Mouse (Mus musculus): Measurements from ENCODE around the gene Cebpz. TPM values are rescaled to one million over a fixed set of nuclear protein-coding genes. Genes with fewer than 3 reads are reported as not detected.
A peak's percentile ranks its signal among the peaks of the same experiment; 100 is the strongest.

The Cebpz gene
- polyA plus RNA-seq, 1 experiment, result 6.2 TPM

DNA sequence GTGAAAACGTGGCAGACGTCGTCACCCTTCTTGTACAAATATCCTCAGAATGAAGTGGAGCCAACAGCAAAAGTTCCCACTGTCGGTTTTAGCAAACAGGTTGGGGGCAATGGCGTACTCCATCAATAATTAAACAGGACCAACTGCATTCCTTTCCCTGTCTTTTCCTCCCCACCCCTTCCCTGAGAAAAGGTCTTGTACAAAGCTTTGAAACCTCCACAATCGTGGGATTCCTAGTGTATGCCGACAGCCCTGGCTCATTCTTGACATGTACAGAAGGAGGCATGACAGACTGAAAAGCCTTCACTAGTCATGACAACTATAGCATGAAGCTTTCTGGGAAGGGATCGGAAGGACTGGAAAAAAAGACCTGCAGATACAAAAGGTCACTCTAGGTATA lies 16.4 kb upstream of the Cebpz start:
- no peak overlapping the region for H3K27ac ChIP-seq (ENCODE audit: control insufficient read depth, insufficient read depth, low read depth, low read length)
- H3K27me3 ChIP-seq (ENCODE audit: control insufficient read depth, insufficient read depth, low read length), result no peaks in the 10 kb centered on the region
- H3K36me3 ChIP-seq (ENCODE audit: control insufficient read depth, insufficient read depth, low read length), result no peaks in the 10 kb centered on the region
- TF ChIP-seq POLR2A (IDR thresholded peaks at IDR 0.05; ENCODE audit: control insufficient read depth, low read depth, low read length) (no peak), CTCF (IDR thresholded peaks at IDR 0.05; ENCODE audit: control insufficient read depth, insufficient read depth, insufficient replicate concordance, low read depth, low read length) (no peak)
- no peaks in the 10 kb centered on the region for H3K4me1 ChIP-seq (ENCODE audit: control insufficient read depth, insufficient read depth, low read length)
- no peak overlapping the region for H3K4me3 ChIP-seq (ENCODE audit: control insufficient read depth, low read depth, low read length)

DNA sequence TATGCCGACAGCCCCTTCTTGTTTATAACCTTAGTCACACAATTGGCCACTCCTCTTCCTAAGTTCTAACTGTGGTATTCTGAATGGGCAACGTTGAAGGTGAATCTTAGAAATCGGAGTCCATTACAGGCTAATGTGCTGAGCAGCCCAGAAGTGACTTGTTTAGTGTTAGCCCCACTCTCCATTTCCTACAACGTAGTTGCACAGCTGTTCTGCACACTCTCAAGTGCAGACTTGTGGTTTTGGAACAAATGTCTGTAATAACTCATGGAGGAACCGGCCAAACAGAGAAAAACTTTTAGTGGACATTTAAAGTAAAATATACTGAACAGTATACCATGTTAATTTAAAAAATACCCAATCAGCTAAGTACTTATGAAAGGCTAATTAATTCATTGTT lies 15.2 kb upstream of the Cebpz start:
- no peak for TF ChIP-seq CTCF (IDR thresholded peaks at IDR 0.05; ENCODE audit: control insufficient read depth, insufficient read depth, insufficient replicate concordance, low read depth, low read length)
- Histone ChIP-seq H3K4me3 (ENCODE audit: control insufficient read depth, low read depth, low read length) (no peak overlapping the region), H3K4me1 (ENCODE audit: control insufficient read depth, insufficient read depth, low read length) (no peaks in the 10 kb centered on the region), H3K27me3 (ENCODE audit: control insufficient read depth, insufficient read depth, low read length) (no peaks in the 10 kb centered on the region), H3K36me3 (ENCODE audit: control insufficient read depth, insufficient read depth, low read length) (no peaks in the 10 kb centered on the region), H3K27ac (ENCODE audit: control insufficient read depth, insufficient read depth, low read depth, low read length) (no peak overlapping the region)

DNA sequence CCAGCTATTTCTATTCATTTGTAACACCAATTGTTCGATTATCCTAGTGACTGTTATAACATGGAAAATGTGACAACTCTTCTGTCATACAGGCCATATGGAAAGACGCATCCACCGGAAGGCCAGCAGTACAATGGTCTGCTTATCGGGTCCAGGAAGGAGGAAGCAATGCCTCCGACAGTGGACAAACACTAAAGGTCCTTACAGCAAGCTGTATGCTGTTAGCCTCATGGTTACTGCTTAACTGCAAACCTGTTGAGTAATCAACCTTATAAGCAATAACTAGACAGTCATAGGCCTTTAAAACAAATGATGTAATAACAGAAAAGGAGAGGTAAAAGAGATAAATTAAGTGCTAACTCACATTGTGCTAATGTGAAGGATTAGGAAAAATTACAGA lies 14.4 kb upstream of the Cebpz start:
- Histone ChIP-seq H3K4me1 (ENCODE audit: control insufficient read depth, insufficient read depth, low read length) (no peaks in the 10 kb centered on the region), H3K4me3 (ENCODE audit: control insufficient read depth, low read depth, low read length) (no peak overlapping the region), H3K27ac (ENCODE audit: control insufficient read depth, insufficient read depth, low read depth, low read length) (no peak overlapping the region), H3K36me3 (ENCODE audit: control insufficient read depth, insufficient read depth, low read length) (no peaks in the 10 kb centered on the region; the same call in 1 of the 2 replicates), H3K27me3 (ENCODE audit: control insufficient read depth, insufficient read depth, low read length) (no peaks in the 10 kb centered on the region)
- TF ChIP-seq POLR2A (IDR thresholded peaks at IDR 0.05; ENCODE audit: control insufficient read depth, low read depth, low read length), result no peak
- TF ChIP-seq CTCF (IDR thresholded peaks at IDR 0.05; ENCODE audit: control insufficient read depth, insufficient read depth, insufficient replicate concordance, low read depth, low read length), result no peak

DNA sequence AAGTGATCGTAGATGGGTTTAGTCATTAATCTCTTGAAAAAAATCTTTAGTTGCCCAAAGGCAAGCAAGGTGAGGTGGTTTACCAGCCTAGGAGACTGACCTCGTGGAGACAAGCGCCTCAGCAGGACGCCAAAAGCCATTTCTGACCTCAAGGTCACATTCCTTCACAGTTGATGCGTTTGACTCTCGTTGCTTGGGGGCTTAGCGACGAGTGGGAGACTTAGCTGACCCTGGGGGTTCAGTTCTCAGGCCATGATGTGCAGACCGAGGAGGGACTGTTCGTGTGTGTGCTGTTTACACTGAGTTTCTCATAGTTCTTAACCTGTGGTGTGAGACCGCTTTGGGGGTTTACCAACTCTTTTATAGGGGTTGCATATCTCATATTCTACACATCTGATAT lies 5.7 kb upstream of the Cebpz start:
- H3K27me3 ChIP-seq (ENCODE audit: control insufficient read depth, insufficient read depth, low read length), result no peaks in the 10 kb centered on the region
- H3K4me3 ChIP-seq (ENCODE audit: control insufficient read depth, low read depth, low read length), result no peak overlapping the region
- no peak for TF ChIP-seq POLR2A (IDR thresholded peaks at IDR 0.05; ENCODE audit: control insufficient read depth, low read depth, low read length)
- TF ChIP-seq CTCF (IDR thresholded peaks at IDR 0.05; ENCODE audit: control insufficient read depth, insufficient read depth, insufficient replicate concordance, low read depth, low read length), result no peak
- no peak overlapping the region for H3K27ac ChIP-seq (ENCODE audit: control insufficient read depth, insufficient read depth, low read depth, low read length)
- no peaks in the 10 kb centered on the region for H3K4me1 ChIP-seq (ENCODE audit: control insufficient read depth, insufficient read depth, low read length)
- H3K36me3 ChIP-seq (ENCODE audit: control insufficient read depth, insufficient read depth, low read length), result peaks cover 5% of the 10 kb centered on the region

DNA sequence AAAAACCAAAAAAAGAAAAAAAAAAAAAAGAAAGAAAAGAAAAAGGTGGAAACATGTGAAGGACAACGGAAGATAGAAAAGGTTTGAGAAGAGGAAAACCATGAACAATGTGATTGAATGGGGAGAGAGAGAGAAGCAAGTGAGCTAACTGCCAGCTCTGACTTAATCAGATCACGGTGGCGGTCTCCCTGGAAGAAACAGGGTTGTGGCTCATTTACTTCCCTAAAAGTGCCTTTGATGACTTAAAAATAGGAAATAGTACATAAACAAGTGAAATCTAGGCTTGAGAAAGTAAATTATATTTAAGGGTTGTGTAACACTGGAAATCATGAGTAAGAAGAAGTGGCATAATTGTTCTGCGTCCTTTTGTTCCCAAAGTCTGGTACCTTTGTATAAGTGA lies 2.1 kb upstream of the Cebpz start:
- Histone ChIP-seq H3K4me1 (ENCODE audit: control insufficient read depth, insufficient read depth, low read length) (no peaks in the 10 kb centered on the region), H3K27me3 (ENCODE audit: control insufficient read depth, insufficient read depth, low read length) (no peaks in the 10 kb centered on the region), H3K4me3 (ENCODE audit: control insufficient read depth, low read depth, low read length) (no peak overlapping the region), H3K36me3 (ENCODE audit: control insufficient read depth, insufficient read depth, low read length) (peaks cover 7% of the 10 kb centered on the region), H3K27ac (ENCODE audit: control insufficient read depth, insufficient read depth, low read depth, low read length) (no peak overlapping the region)
- TF ChIP-seq POLR2A (IDR thresholded peaks at IDR 0.05; ENCODE audit: control insufficient read depth, low read depth, low read length) (no peak), CTCF (IDR thresholded peaks at IDR 0.05; ENCODE audit: control insufficient read depth, insufficient read depth, insufficient replicate concordance, low read depth, low read length) (no peak)

DNA sequence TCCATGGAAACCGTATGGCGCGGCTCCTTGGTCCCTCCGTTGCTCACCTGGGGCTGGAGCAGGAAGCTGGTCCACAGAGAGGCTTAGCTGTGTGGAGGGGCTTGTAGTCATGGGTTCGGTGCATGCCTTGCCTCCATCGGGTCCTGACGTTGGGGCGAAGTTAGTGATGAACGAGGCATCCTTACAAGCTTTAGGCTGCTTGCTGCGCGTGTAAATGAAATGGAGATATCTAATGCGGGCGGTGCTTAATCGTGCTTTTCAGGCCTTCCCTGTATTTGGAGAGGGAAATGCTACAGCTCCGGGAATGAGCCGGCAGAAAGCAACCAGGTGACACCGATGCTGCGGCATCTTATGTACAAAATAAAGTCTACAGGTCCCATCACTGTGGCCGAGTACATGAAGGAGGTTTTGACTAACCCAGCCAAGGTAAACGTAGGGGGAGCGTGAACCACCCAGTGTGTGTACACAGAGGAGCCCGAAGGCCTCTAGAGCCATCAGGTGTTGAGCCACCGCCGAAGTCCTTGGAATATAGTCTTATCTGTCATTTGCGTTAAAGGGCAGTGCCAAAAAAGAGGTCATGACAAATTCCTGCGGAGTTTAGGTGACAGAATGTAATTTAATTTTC lies 475 bp upstream of the Cebpz start:
- peak overlapping the region; percentile 100 for H3K4me3 ChIP-seq (ENCODE audit: control insufficient read depth, low read depth, low read length)
- H3K36me3 ChIP-seq (ENCODE audit: control insufficient read depth, insufficient read depth, low read length), result peaks cover 7% of the 10 kb centered on the region
- no peaks in the 10 kb centered on the region for H3K27me3 ChIP-seq (ENCODE audit: control insufficient read depth, insufficient read depth, low read length)
- no peaks in the 10 kb centered on the region for H3K4me1 ChIP-seq (ENCODE audit: control insufficient read depth, insufficient read depth, low read length)
- TF ChIP-seq CTCF (IDR thresholded peaks at IDR 0.05; ENCODE audit: control insufficient read depth, insufficient read depth, insufficient replicate concordance, low read depth, low read length) (no peak), POLR2A (IDR thresholded peaks at IDR 0.05; ENCODE audit: control insufficient read depth, low read depth, low read length) (peak; percentile 48)
- H3K27ac ChIP-seq (ENCODE audit: control insufficient read depth, insufficient read depth, low read depth, low read length), result peak overlapping the region; percentile 74

DNA sequence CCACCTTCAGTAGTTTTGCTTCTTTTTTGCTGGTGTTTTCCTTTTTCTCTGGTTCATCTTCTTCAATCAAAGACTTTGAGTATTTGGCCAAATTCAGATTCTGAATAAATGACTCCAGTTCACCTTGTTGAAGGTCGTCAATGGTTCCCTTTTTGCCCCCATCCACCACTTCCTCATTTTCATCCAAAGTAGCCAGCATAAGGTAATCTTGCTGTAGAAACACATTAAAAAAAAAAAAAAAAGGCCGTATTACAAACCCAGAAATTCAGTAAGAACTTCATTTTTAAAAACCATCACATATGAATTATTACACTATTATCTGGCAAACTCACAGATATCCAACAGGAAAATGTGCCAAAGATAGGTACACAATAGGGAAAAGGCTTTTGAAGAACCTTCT lies 1.0 kb downstream of the Cebpz start:
- H3K4me3 ChIP-seq (ENCODE audit: control insufficient read depth, low read depth, low read length), result peak overlapping the region; percentile 100; the same call in 1 of the 2 replicates
- no peaks in the 10 kb centered on the region for H3K27me3 ChIP-seq (ENCODE audit: control insufficient read depth, insufficient read depth, low read length)
- no peak overlapping the region for H3K27ac ChIP-seq (ENCODE audit: control insufficient read depth, insufficient read depth, low read depth, low read length)
- H3K36me3 ChIP-seq (ENCODE audit: control insufficient read depth, insufficient read depth, low read length), result peaks cover 7% of the 10 kb centered on the region
- TF ChIP-seq CTCF (IDR thresholded peaks at IDR 0.05; ENCODE audit: control insufficient read depth, insufficient read depth, insufficient replicate concordance, low read depth, low read length), result no peak
- no peak for TF ChIP-seq POLR2A (IDR thresholded peaks at IDR 0.05; ENCODE audit: control insufficient read depth, low read depth, low read length)
- H3K4me1 ChIP-seq (ENCODE audit: control insufficient read depth, insufficient read depth, low read length), result no peaks in the 10 kb centered on the region

DNA sequence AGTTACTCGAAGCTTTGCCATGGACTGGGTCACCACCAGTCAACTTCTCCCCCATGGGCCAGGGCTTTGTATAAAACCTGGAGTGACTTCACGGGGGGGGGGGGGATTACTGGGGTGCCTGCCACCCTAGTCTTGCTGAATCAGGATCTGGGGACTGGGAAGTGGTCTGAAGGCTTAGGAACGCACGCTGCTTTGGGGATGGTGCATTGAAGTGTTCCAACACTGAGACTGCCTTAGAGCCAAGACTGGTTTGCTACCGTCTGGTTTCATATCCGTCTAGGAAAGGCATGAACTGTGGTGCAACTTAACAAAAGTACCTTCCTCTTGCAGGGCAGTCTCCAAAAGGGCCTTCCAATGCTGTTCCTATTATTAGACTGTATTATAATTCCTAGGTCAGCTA lies 19.2 kb downstream of the Cebpz start:
- H3K27me3 ChIP-seq (ENCODE audit: control insufficient read depth, insufficient read depth, low read length), result no peaks in the 10 kb centered on the region
- no peak overlapping the region for H3K4me3 ChIP-seq (ENCODE audit: control insufficient read depth, low read depth, low read length)
- TF ChIP-seq CTCF (IDR thresholded peaks at IDR 0.05; ENCODE audit: control insufficient read depth, insufficient read depth, insufficient replicate concordance, low read depth, low read length) (no peak), POLR2A (IDR thresholded peaks at IDR 0.05; ENCODE audit: control insufficient read depth, low read depth, low read length) (no peak)
- H3K27ac ChIP-seq (ENCODE audit: control insufficient read depth, insufficient read depth, low read depth, low read length), result no peak overlapping the region
- H3K36me3 ChIP-seq (ENCODE audit: control insufficient read depth, insufficient read depth, low read length), result peaks cover 5% of the 10 kb centered on the region
- peaks cover 6% of the 10 kb centered on the region for H3K4me1 ChIP-seq (ENCODE audit: control insufficient read depth, insufficient read depth, low read length)
